Mouse (Mus musculus) Muller cell, postnatal 12 days (primary cell): ENCODE measurements around the gene Pim2.

Experiments
- DNase-seq: peaks from one replicate; pipeline ENCODE4 v3.0.0-alpha.2; 2015; ENCODE audit errors: inconsistent ontology term

Pim2 gene

DNA sequence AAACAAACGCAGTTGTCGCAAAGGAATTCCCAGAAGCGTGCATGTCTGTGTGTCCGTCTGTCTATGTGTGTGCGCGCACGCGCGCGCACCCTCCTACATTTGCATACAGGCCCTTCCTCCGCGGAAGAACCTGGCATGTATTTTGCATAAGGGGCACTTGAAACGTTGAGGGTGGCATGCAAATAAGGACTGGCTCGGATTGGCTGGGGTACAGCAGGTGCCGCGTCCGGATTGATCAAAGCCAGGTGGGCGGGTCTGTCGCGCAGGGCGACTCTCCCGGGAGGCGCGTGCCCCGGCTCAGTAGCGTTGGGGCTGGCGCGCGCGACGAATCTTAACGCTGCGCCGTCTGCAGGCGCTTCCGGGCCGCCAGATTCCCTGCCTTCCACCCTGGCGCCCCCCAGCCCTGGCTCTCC lies at the start of gene Pim2:
Gene Pim2 (plus strand): TSS at position 256 of the 413 bp plus-strand sequence.
- peak; percentile 81 for DNase-seq

DNA sequence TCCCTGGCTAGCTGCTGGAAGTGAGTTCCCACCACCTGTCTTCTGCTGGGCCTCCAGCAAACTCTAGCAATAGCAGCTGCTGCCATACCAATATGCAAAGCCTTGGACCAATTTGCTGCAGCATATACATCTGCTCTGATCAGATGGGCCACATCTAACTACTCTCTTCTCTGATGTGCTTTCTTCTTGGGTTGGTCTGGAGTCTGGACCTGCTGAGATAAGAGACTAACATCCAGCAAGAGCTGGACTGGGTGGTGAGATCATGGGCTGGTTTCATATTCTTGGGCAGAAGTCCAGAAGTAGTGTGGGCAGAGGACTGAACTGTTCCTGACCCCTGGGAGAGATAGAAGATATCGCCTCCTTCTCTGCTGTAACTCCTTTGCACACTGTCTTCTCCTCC lies 40.9 kb upstream of the Pim2 start:
- DNase-seq: no peak

DNA sequence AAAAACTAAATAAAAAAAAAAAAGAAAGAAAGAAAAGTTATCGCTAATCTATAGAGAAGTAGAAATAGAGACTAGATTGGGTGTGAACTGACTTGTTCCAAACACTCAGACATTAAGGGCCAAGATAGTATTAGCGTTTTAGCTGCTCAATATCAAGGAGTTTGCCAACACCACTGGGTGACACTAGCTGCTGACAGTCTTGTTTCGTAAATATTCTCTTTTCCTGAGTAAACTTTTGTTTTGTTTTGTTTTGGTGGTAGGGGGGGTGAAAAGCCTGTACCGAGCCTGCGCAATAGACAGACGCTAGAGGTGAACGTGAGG lies 37.3 kb upstream of the Pim2 start:
- DNase-seq: no peak

DNA sequence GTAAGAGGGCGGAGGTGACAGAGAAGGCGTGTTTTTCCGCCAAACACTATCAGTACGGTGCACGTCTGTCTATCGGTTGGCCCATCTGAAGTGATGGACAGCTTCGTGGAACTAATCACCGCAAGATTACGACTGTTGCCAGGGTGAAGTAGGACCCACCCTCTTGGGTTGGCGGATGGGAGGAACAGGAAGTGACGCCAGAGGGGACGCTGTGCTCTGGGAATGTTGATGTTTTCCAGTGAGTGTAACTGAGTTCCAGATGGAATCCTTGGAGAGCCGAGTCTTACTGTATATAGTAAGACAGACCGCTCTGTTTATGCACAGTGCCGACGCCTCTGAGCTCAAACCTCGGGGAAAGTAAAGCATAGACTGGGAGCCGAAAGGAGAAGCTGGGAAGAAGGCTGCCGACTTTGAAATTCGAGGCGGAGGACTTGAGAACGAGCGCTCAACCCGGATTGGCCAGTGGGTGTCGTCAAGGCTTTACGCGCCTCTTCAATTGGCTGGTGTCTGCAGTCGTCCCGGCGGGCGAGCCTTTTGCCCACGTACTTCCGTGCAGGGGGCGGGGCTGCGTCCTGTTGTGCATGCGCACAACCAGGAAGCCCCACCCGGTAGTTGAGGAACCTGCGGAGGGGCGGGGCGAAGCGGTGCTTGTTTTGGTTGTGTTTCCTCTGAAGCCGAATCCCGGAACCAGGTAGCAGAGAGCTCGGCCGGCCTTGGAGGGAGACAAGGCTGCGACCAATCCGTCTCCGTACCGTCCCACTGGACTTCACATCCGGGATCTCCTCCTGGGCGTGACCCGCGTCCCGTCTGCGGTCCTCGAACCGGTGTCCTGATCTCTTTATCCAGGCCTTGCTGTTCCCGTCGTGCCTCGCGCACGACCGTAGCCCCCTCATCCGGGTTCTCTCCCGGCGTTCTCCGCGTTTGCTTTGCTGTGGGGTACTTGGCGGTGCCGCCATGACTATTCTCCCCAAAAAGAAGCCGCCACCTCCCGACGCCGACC lies 36.6 kb upstream of the Pim2 start, which contains the start of gene Otud5:
Gene Otud5 (plus strand): TSS at position 202 of the 1,000 bp plus-strand sequence.
- peak; percentile 98 for DNase-seq

DNA sequence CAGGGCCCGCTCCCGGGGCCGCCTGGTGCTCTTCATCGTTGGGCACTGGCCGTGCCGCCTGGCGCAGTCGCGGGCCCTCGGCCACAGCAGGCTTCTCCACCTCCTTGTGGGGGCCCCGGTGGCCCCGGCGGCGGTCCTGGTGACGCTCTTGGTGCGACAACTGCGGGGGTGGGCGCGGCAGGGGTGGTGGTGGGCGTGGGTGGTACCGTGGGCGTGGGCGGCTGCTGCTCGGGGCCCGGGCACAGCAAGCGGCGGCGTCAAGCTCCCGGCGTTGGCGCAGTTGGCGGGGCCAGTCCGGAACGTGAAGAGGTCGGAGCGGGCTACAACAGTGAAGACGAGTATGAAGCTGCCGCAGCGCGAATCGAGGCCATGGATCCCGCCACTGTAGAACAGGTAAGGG lies 35.7 kb upstream of the Pim2 start:
- peak; percentile 20 for DNase-seq

DNA sequence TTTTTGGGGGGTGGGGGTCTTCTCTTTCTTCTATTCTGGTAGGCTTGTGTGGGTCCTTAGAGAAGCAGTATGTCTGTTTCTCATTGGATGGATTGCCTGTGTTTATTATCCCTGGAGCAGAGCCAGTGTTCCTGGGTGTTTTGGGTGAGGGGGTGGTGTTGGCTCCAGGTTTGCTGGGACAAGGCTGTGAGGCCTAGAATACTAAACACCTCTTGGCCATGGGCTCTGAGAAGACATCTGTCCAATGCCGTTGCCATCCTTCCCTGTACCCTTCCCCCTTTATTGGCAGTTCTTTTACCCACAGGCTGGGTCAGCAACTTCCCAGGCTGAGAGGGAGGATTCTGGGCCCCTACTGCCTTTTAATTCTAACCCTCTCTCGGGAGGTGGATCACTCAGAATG lies 30.2 kb upstream of the Pim2 start:
- no peak for DNase-seq

DNA sequence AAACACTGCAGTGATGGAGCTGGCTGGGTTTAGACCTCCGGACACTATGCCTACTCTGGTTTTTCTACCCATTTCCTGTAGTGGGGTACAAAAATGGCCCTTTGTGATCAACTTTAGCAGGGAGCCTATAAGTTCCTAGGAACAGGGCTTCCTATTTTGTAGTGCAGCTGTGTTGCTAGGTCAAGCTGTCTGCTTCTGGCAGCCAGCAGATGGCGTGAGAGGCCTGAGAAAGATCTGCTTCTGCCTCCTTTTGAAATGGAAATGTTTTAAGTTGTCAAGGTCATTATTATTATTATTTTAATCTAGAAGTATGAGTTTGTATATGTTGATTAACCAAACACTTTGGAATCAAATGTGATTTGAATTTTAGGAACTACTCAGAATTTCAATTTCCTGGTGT lies 23.5 kb upstream of the Pim2 start:
- DNase-seq: no peak

DNA sequence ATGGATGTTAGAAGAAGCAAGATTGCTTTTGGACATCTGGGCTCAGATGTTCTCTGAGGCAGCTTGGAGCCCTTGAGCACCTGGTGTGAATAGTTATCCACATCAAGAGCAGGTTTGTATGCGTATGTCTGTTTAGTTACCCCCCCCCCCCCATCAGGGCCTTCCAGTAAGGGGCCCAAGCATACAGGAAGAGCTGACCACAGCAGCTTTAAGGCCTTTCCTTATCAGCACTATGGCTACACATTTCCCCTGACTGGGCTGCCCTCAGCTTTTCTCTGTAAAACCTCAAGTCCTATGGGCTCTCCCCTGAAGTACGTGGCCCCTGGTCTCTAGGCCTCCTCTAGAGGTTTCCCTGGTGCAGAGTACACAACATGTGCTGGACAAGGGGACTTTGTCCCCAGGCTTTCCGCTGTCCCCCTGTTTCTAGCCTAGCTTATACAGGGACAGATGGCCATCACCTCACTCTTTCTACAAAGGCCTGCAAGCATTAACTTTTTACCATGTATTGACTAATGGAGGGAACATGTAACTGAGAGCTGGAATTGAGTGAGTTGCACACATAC lies 18.8 kb upstream of the Pim2 start:
- no peak for DNase-seq

DNA sequence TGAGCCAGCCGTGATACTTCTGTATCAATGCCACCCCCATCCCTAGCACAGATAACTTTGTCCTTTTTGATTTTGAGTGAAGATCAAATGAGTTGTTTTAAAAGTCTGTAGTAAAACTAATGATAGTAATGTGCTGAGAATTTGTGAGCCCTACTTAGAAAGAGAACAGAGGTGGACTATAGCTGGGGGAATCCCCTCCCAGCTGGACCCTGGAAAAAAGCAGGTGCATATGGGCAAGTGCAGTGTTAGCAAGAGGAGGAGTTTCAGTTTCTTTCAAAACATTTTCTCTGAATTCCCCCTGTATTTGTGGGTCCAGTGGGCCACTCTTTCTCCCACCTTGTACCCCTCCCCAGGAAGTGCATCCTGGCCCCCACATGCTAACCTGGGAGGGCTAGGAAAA lies 14.9 kb upstream of the Pim2 start:
- DNase-seq: no peak

DNA sequence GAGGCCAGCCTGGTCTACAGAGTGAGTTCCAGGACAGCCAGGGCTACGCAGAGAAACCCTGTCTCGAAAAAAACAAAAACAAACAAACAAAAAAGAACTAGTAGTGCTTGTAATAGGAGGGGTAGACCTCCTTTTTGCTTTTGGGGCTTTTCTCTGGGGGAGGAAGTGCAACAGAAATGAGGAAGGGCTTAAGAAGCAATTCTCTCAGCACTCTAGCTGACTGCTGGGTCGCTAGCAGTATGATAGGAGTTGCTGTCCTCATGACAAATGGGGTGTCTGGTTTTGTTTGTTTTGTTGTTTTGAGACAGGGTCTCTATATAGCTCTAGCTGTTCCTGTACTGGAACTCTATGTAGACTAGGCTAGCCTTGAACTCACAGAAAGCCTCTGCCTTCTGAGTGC lies 13.5 kb upstream of the Pim2 start:
- DNase-seq: no peak

DNA sequence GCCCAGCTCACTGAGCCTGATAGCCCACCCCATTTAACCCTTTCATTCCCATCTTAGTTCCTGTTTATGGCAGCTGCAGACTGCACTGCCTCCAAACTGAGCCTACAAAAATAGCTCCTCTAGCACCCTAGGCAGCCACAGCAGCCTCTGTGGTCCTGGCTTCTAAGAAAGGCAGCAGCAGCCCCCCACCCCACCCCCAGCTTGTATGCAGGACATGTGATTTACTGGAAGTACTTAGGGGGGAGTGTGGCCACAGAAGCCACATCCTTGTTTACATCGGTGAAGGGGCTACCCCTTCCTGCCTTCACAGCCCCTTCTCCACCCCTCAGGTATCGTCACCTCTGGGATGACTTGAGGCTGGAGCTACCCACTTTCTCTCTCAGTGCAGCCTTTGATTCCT lies 12.7 kb upstream of the Pim2 start:
- no peak for DNase-seq

DNA sequence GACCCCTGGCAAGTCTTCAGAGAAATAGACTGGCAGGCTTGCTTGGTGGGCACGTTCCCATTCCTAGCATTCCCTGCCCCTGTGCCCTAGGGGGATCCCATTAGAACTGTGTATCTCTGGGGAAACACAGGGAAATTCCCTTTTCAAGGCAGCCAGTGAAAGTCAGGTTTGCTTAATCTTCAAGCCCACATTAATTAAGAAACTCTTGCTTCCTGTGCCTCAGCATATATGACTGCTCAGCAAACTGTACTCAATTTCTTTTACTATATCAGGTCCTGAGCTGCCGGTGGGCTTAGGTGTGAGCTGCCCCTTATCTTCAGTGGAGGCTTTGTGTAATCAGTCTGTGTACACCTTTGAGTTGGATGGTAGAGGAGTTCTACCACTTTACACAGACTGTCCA lies 12.3 kb upstream of the Pim2 start:
- DNase-seq: no peak

DNA sequence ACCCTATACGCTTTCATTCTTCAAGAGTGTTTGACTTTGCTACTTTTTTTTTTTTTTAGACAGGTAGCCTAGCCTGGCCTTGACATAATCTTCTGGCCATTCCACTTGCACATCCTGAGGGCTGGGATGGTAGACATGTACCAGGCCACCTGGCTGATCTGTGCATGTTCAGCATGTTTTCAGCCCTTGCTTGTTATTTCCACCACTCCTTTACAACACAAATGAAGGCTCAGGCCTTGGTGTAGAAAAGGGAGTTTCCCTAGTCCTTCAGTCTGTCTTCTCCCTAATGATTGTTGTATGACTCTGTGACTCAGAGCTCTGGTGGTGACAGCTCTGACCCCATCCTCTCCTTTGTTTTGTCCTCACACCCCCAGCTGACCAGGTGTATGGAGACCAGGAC lies 10.9 kb upstream of the Pim2 start:
- no peak for DNase-seq

DNA sequence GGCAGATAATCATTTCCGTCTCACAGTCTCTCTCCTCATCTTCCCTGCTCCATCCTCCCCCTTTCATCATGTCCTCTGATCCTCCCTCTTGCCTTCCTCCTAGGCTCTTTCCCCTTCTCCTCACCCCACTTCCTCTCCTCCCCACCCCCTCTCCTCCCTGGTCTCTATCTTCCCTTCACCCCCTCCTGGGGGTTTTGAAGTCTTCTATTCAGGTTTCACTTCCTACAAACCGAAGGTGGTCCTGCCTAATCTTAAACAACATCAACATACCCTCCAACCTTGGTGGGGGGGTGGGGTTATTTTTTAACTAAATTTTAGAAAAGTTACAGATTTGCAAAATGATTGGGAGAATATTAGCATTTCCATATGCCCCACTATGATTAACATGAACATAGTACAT lies 9.6 kb upstream of the Pim2 start:
- DNase-seq: no peak

DNA sequence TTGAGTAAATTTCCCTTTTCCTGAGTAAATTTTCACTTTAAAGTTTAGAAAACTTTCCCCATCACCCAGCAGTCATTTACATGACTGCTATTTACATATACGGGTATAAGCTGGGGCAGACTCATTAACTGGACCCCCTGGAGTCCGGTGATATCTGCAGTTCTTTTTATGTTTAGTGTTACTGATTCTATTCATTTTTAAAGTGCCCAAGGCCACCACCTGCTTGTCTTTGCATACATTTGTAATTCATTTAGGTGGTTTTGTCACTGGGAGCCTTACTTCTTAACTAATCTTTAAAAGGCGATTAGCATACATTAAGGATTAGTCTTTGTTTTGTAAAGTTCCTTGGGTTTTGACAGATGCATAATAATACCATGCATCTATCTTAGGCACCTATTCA lies 8.2 kb upstream of the Pim2 start:
- DNase-seq: no peak

DNA sequence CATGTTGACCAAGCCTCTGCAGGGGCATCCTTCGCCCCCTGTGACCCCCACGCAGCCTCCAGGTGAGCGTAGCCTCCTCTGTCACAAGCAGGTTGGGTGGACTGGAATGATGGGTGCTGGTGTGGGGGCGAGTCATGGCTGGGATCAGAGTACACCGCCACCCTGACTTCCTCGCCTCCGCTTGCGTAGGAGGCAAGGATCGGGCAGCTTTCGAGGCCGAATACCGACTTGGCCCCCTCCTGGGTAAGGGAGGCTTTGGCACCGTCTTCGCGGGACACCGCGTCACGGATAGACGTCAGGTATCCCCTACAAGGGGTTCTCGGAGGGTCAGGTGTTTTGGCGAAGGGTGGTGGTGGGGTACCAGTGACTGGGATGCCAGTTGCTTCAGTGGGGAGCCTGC lies 433 bp downstream of the Pim2 start:
- no peak for DNase-seq

DNA sequence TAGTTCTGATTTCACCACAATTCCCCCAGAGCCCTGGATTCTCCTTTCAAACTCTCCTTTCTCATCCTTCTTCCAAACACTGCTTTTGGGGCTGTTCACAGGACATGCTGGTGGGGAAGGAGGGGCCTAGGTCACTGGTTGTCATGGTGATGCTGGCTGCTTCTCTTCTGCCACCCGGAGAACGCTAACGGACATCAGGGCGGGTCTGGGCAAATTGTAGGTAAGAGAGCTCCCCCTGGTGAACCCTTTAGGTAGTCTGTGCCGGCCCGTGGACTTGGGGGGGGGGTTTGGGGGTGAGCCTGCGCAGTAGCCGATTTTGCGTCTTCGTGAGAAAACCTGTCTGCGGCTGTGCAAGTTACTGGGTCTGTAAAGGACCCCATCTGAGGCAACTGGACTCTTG lies 1.8 kb downstream of the Pim2 start:
- DNase-seq: peak; percentile 81

DNA sequence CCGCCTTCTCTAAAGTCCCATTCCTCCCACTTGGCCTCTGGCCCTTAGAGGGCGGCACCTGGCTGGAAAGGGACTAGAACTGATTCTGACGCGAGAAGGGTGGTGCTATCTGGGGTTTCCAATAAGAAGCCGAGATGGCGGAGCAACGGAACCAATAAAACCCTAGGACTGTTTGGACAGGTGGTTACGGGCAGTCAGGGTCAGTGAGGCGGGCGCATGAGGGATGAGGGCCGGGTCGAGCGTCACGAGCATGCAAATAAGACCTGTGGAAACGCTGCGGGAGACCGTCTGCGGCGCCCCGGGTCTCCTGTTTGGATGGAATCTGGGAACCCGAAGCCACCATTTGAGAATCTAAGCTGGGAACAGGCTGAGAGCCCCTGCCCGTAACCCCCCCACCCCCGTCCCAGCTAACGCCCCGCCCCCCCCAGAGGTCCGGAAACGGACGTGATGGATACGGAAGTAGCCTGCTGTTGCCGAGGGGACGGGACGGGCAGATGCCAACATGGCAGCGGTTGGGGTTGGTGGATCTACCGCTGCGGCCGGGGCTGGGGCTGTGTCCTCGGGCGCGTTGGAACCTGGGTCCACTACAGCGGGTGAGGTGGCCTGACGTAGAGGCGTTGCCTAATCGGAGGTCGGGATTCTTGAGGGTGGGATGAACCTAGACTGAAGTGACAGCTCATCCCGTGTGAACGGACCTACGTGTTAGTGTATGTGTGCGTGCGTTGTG lies 5.9 kb downstream of the Pim2 start, which contains the start of gene Slc35a2:
Gene Slc35a2 (plus strand): TSS at position 188 of the 727 bp plus-strand sequence.
- DNase-seq: peak; percentile 92

DNA sequence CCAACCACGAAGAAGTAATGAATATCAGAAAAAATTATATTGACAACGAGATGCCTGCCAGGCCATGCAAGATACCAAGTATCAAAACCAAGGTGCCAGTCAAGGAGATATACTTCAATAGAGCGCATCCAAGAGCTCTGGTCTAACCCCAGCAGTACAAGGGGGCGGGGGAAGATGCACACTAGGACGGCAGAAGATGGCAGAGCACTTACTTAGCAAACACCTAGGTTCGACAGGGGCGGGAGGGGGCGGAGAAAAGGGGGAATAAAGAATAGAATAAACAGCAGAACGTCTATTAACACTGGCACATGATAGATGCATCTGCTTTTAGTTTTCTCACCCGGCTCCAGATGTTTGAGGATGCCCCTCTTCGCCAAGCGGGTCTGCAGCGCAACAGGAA lies 20.1 kb downstream of the Pim2 start:
- no peak for DNase-seq

DNA sequence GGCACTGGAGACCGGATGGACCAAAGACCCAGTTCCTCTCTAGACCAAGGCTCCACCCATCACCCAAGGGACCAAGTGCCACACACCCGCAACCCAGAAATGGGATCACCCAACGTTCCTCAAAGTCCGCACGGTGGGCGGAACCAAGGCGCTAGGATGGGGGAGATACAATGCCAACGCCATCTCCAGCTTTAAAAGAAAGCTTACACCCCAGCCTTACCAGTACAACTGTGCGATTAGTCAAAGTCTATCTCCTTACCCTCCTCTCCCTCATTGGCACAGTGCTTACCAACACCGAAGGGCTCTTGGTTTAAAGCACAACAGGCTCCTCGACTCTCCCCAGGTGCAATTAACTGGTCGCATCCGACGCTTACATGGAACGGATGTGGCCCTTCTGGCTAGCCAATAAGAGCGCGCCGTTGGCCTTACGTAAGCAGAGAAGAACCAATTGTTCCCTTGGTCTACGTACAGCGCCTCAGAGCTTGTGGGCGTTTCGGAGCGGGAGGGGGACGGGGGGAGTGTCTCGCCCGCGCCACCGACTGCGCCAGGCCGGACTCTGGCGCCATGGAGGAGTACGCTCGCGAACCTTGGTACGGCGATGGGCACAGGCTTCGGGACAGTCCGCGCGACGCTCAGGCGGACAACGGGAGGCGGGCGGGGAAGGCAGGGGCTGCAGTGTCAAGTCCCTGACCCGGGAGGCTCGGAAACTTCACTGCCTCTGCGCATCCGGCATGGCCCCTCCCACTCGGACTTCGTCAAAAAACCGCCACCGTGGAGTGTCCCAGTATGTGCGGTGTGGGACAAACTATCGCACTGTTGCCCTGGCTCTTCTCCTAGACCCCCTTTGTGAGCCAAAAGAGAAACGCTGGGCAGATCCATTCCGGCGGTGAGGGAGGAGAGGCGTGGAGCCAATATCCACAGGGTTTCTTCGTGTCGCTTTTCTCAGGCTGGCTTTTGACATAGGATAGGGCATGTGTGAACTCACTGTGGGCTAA lies 21.1 kb downstream of the Pim2 start, which contains the start of the genes Pqbp1 and Timm17b:
Gene Pqbp1 (minus strand): TSS at position 390 of the 995 bp plus-strand sequence.
Gene Timm17b (plus strand): TSS at position 478 of the 995 bp plus-strand sequence.
- DNase-seq: peak; percentile 93

DNA sequence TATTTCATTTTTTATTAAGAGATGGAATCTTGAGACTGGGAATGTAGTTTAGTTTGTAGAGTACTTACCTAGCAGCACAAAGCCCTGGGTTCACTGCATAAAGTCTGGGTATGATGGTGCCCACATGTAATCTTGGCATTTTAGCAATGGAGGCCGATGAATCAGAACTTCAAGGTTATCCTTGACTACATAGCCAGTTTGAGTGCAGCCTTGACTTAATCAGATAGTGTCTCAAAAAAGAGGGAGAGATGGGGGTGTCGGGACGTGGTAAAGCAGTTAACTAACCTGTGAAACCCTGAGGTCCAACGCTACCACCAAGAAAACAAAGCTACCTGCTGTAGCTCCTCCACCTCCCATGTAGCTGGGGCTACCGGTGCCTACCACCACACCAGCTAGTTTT lies 26.4 kb downstream of the Pim2 start:
- DNase-seq: no peak
